Mouse (Mus musculus): ENCODE data around the gene Hipk3.

DNA sequence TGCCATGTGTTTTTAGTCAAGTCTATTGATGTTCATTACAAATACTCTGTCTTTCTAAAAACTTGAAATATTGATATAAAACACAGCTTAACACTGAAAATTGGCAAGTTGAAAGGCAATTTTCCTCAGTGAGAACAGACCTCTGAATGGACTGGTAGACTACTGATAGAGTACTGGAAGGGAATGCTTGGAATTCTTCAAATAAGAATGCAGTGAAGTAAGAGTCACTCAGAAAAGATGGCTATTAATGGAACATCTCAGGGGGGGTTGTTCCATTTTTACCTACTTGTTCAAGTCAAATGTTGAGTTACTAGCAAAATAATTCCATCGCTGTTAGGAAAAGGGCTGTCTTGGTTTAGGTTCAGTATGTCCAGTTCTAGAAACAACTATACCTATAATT, 45.1 kb downstream of the Hipk3 start:
- TF ChIP-seq CTCF (IDR thresholded peaks at IDR 0.05; ENCODE audit: borderline replicate concordance, extremely low read depth, insufficient read depth, insufficient read length) (no peak), POLR2A (IDR thresholded peaks at IDR 0.05; ENCODE audit: borderline replicate concordance, extremely low read depth, insufficient read depth, insufficient read length, poor library complexity, severe bottlenecking) (no peak)

All from brain, embryonic 14.5 days (tissue).